Mouse (Mus musculus) stomach, postnatal 0 days (tissue): ENCODE results near the gene E2f3. TPM values are rescaled to one million over a fixed set of nuclear protein-coding genes. Genes with fewer than 3 reads are reported as not detected.

Experiments
- ATAC-seq: fragments of 200-750 bp; cut with Nextera tagmentation; 2 replicates; pipeline ENCODE4 v1.8.0; 2017; ENCODE audit not compliant: low FRiP score, low TSS enrichment
- DNase-seq: peaks from one replicate; pipeline ENCODE4 v3.0.0-alpha.2; 2016; ENCODE audit warnings: low spot score
- H3K27ac ChIP-seq: fragments of 300-500 bp; sonication (generic); replicated peaks from 2 replicates; pipeline ENCODE4 v1.5.1; 2014; ENCODE audit warnings: mild to moderate bottlenecking, control low read depth
- H3K27me3 ChIP-seq: fragments of 300-500 bp; sonication (generic); 2 replicates; pipeline ENCODE4 v1.6.1; 2014; ENCODE audit warnings: low read length; ENCODE audit not compliant: control insufficient read depth, insufficient read depth
- H3K36me3 ChIP-seq: fragments of 300-500 bp; sonication (generic); 2 replicates; pipeline ENCODE4 v1.6.1; 2014; ENCODE audit warnings: low read length, mixed read lengths; ENCODE audit not compliant: control insufficient read depth, insufficient read depth
- H3K4me1 ChIP-seq: fragments of 300-500 bp; sonication (generic); replicated peaks from 2 replicates; pipeline ENCODE4 v1.6.1; 2014; ENCODE audit warnings: antibody characterized with exemption; ENCODE audit not compliant: control insufficient read depth, insufficient read depth
- H3K4me2 ChIP-seq: fragments of 300-500 bp; sonication (generic); replicated peaks from 2 replicates; pipeline ENCODE4 v1.6.1; 2014; ENCODE audit warnings: low read depth, mild to moderate bottlenecking, control low read depth, moderate library complexity
- H3K4me3 ChIP-seq: fragments of 300-500 bp; sonication (generic); 2 replicates; pipeline ENCODE4 v1.5.1; 2014; ENCODE audit warnings: low read depth, low read length, control low read depth
- H3K9ac ChIP-seq: fragments of 300-500 bp; sonication (generic); 2 replicates; pipeline ENCODE4 v1.6.1; 2014; ENCODE audit warnings: mild to moderate bottlenecking, low read length, control low read depth, mixed read lengths
- H3K9me3 ChIP-seq: fragments of 300-500 bp; sonication (generic); 2 replicates; pipeline ENCODE4 v1.6.1; 2016; ENCODE audit warnings: low read length; ENCODE audit not compliant: control insufficient read depth
- CTCF ChIP-seq: IDR thresholded peaks from 2 replicates; pipeline ENCODE4 v1.5.1; 2016; ENCODE audit warnings: antibody characterized with exemption, low read depth, mild to moderate bottlenecking, moderate library complexity
- EP300 ChIP-seq: optimal IDR thresholded peaks from 2 replicates; pipeline ENCODE3; 2016; ENCODE audit warnings: antibody characterized with exemption
- WGBS: fragments of 180-500 bp; shearing (Covaris S2); extraction: QIAGEN DNeasy Blood & Tissue Kit; methylation state at CpG from one replicate; pipeline ENCODE4 v1.1.7; 2014; 5-methylcytosine and 5-hydroxymethylcytosine counted together
- polyA plus RNA-seq: library from polyadenylated mRNA; unstranded; fragments of >200 nt; fragmentation: Nextera tagmentation; extraction: Ambion mirVana; gene quantifications from 2 replicates; pipeline ENCODE4 v1.2.1, GENCODE M21; 2015

E2f3 gene
- polyA plus RNA-seq, 1 experiment from 2014 or later = 2.5 TPM

DNA sequence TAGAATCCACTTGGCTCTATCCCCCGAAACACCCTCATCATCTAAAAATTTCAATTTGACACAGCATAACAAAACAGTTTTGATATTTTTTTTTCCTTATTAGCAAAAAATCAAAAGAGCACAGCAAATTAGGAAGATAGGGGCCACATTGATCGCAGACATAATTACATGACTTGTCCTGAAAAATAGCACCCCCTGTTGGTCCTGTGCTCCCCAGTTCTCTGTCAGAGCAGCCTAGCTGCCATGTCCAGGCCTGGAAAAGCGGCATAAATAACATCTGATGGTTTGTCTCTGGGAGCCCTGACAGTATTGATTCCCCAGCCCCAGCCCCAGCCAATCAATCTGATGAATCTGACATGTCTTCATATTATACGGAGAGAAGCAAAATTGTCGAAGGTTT, 11.8 kb downstream of the E2f3 start:
- TF ChIP-seq CTCF (peak; percentile 59), EP300 (no peak)
- ATAC-seq (no peak), DNase-seq (no peak)
- Histone ChIP-seq H3K27ac (no peak overlapping the region), H3K9me3 (no peaks in the 10 kb centered on the region), H3K4me3 (no peak overlapping the region), H3K9ac (no peak overlapping the region), H3K36me3 (peaks cover 3% of the 10 kb centered on the region; the same call in 1 of the 2 replicates), H3K4me1 (no peaks in the 10 kb centered on the region), H3K4me2 (no peak overlapping the region), H3K27me3 (no peaks in the 10 kb centered on the region)
- WGBS = 83% methylated on average over 5 of the region's 5 CpGs

DNA sequence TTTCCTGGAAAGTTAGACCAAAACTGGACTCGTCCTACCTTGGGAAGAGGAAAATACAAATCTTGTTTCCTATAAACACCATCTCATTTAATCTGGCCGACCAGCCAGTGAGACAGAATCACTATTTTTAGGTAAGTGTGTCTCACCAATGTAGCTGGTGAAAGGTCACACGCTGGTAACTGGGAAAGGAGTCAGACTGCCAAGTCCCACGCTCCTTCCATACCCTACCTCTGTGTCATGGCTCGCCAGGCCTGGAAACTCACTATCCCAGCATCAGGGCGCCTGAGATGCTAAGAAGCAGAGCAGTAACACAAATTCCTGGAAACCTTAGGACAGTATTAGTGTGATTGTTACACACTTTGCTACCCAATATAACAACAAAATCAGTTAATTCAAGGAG, 12.3 kb downstream of the E2f3 start:
- Histone ChIP-seq H3K4me1 (no peaks in the 10 kb centered on the region), H3K27me3 (no peaks in the 10 kb centered on the region), H3K9ac (no peak overlapping the region), H3K4me2 (no peak overlapping the region), H3K4me3 (no peak overlapping the region), H3K36me3 (no peaks in the 10 kb centered on the region; the same call in 1 of the 2 replicates), H3K9me3 (no peaks in the 10 kb centered on the region), H3K27ac (no peak overlapping the region)
- 88% methylated on average over 6 of the region's 6 CpGs for WGBS
- TF ChIP-seq EP300 = no peak
- TF ChIP-seq CTCF = no peak
- DNase-seq = no peak
- no peak for ATAC-seq

DNA sequence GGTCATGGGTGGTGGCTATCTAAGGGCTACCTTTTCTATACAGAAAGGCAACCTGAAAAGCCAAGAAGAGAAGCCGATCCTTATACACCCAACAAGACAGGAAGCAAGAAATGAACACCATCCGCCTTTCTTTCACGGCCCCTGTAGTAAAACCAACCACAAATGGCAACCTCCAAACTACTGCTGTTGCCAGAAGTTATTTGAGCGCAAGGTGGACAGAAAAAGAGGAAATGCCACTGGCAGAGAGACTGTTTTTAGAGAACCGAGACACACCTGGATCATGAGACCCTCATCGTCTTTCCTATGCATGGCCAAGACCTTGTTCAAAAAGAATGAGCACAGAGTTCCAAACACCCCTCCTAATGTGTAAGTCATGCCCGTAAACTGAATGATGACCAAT, 15.5 kb downstream of the E2f3 start:
- TF ChIP-seq EP300 (no peak), CTCF (no peak)
- Histone ChIP-seq H3K27ac (no peak overlapping the region), H3K4me3 (no peak overlapping the region), H3K4me2 (no peak overlapping the region), H3K4me1 (no peaks in the 10 kb centered on the region), H3K9me3 (no peaks in the 10 kb centered on the region), H3K9ac (no peak overlapping the region), H3K27me3 (no peaks in the 10 kb centered on the region), H3K36me3 (no peaks in the 10 kb centered on the region)
- no peak for DNase-seq
- WGBS = 92% methylated on average over 7 of the region's 7 CpGs
- ATAC-seq = no peak

DNA sequence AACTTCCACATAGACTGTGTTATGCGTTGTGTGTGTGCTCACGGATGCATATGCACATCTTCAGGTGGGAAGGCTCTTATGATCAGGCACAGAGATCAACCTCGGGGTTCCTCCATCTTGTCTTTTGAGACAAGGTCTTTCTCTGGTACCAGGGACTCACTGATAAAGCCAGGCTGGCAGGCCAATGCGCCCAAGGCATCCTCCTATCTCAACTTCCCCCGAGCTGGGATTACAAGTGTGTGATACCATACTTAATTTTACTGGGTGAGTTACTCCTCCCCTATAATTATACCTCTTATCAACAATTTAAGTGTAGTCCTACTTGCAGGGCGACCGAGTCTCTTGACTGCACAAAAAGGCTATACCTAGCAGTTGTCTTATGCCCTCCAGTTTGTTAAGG, 17.2 kb downstream of the E2f3 start:
- WGBS = 84% methylated on average over 7 of the region's 7 CpGs

DNA sequence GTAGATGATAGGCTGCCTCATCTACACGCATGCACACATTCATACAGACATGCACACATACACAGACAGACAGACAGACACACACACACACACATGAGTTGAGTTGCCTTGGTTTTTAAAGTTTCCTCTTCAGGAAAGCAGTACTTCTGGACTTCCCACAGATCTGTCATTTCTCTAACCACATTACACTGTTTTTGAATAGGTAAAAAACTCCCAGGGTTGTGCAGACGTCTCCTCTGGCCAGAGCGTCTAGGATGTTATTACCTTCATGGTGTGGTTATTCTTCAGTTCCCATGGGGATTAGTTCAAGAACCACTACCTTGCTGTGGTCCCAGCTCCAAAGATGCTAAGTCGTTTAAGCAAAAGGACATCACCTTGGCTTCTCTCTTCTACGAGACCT, 18.5 kb downstream of the E2f3 start:
- WGBS = 81% methylated on average over 5 of the region's 5 CpGs

More for the DNA sequence above, 17.2 kb downstream of the E2f3 start:
- Histone ChIP-seq H3K9ac (no peak overlapping the region), H3K27me3 (no peaks in the 10 kb centered on the region), H3K9me3 (no peaks in the 10 kb centered on the region), H3K27ac (no peak overlapping the region), H3K36me3 (no peaks in the 10 kb centered on the region), H3K4me3 (no peak overlapping the region), H3K4me1 (no peaks in the 10 kb centered on the region), H3K4me2 (no peak overlapping the region)
- ATAC-seq (no peak), DNase-seq (no peak)
- no peak for TF ChIP-seq EP300
- TF ChIP-seq CTCF = no peak

DNA sequence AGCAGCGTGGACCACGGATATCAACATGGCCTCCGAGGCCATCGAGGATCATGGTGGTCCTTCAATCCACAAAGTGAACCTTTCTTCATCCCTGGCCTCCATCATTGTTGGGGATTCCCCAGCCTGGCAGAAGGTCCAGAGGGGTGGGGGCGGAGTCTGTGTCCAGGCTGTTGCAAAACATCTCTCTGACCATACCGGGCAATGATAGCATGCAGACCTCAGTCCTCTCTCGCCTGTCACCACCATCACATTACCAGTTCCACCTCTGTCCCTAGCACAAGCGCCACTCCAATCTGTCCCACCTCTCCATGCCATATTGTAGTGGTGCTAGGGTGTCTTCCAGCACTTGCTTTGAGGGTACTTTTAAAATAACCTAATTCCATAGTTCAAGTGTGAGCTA, 18.9 kb downstream of the E2f3 start:
- H3K4me1 ChIP-seq = no peaks in the 10 kb centered on the region
- H3K27ac ChIP-seq = no peak overlapping the region
- TF ChIP-seq CTCF (no peak), EP300 (no peak)
- H3K4me2 ChIP-seq = no peak overlapping the region
- 95% methylated on average over 8 of the region's 8 CpGs for WGBS
- H3K9ac ChIP-seq = no peak overlapping the region
- H3K36me3 ChIP-seq = no peaks in the 10 kb centered on the region
- DNase-seq (no peak), ATAC-seq (no peak; the same call in 1 of the 2 replicates)
- H3K9me3 ChIP-seq = no peaks in the 10 kb centered on the region
- H3K27me3 ChIP-seq = no peaks in the 10 kb centered on the region
- H3K4me3 ChIP-seq = no peak overlapping the region

More for the DNA sequence above, 18.5 kb downstream of the E2f3 start:
- no peak overlapping the region for H3K27ac ChIP-seq
- no peak for ATAC-seq
- no peak overlapping the region for H3K4me3 ChIP-seq
- H3K9me3 ChIP-seq = no peaks in the 10 kb centered on the region
- H3K27me3 ChIP-seq = no peaks in the 10 kb centered on the region
- H3K4me2 ChIP-seq = no peak overlapping the region
- H3K4me1 ChIP-seq = no peaks in the 10 kb centered on the region
- no peak for DNase-seq
- no peak overlapping the region for H3K9ac ChIP-seq
- TF ChIP-seq EP300 (no peak), CTCF (no peak)
- no peaks in the 10 kb centered on the region for H3K36me3 ChIP-seq
